Mouse (Mus musculus) midbrain, embryonic 16.5 days (tissue): Measurements from ENCODE around the gene Rgs6. TPM values are rescaled to one million over a fixed set of nuclear protein-coding genes. Genes with fewer than 3 reads are reported as not detected.

Experiments
- ATAC-seq: fragments of 200-750 bp; cut with Nextera tagmentation; 2 replicates; pipeline ENCODE4 v1.8.0; 2017; ENCODE audit warnings: moderate TSS enrichment
- H3K27ac ChIP-seq: fragments of 300-500 bp; sonication (generic); 2 replicates; pipeline ENCODE4 v1.5.1; 2014; ENCODE audit warnings: mild to moderate bottlenecking, low read length, mixed read lengths
- H3K27me3 ChIP-seq: fragments of 300-500 bp; sonication (generic); 2 replicates; pipeline ENCODE4 v1.6.1; 2014; ENCODE audit warnings: low read depth, low read length, mixed read lengths; ENCODE audit not compliant: control insufficient read depth, insufficient read depth
- H3K36me3 ChIP-seq: fragments of 300-500 bp; sonication (generic); 2 replicates; pipeline ENCODE4 v1.6.1; 2014; ENCODE audit warnings: mild to moderate bottlenecking, low read length, moderate library complexity, mixed read lengths; ENCODE audit not compliant: control insufficient read depth, insufficient read depth
- H3K4me1 ChIP-seq: fragments of 300-500 bp; sonication (generic); 2 replicates; pipeline ENCODE4 v1.6.1; 2014; ENCODE audit warnings: mild to moderate bottlenecking, low read length, mixed read lengths; ENCODE audit not compliant: control insufficient read depth, insufficient read depth
- H3K4me2 ChIP-seq: fragments of 300-500 bp; sonication (generic); 2 replicates; pipeline ENCODE4 v1.6.1; 2014; ENCODE audit warnings: mild to moderate bottlenecking, low read length, mixed read lengths
- H3K4me3 ChIP-seq: fragments of 300-500 bp; sonication (generic); 2 replicates; pipeline ENCODE4 v1.5.1; 2014; ENCODE audit warnings: low read depth, mild to moderate bottlenecking, low read length, moderate library complexity, mixed read lengths
- H3K9ac ChIP-seq: fragments of 300-500 bp; sonication (generic); 2 replicates; pipeline ENCODE4 v1.6.1; 2014; ENCODE audit warnings: low read depth, low read length, mixed read lengths
- H3K9me3 ChIP-seq: fragments of 300-500 bp; sonication (generic); replicated peaks from 2 replicates; pipeline ENCODE4 v1.6.1; 2014; ENCODE audit warnings: mild to moderate bottlenecking, low read length, mixed read lengths; ENCODE audit not compliant: control insufficient read depth, poor library complexity, severe bottlenecking
- WGBS: fragments of 180-500 bp; shearing (Covaris S2); extraction: QIAGEN DNeasy Blood & Tissue Kit; methylation state at CpG from one replicate; pipeline ENCODE4 v1.1.7; 2014; 5-methylcytosine and 5-hydroxymethylcytosine counted together
- polyA plus RNA-seq: library from polyadenylated mRNA; unstranded; fragments of >200 nt; fragmentation: Nextera tagmentation; extraction: Ambion mirVana; gene quantifications from 2 replicates; pipeline ENCODE4 v1.2.1, GENCODE M21; 2015

Gene Rgs6
- polyA plus RNA-seq, 1 experiment from 2014 or later = 17.9 TPM

- Histone ChIP-seq H3K36me3 (no peaks in the 10 kb centered on the region), H3K27me3 (no peaks in the 10 kb centered on the region), H3K9me3 (no peaks in the 10 kb centered on the region), H3K4me1 (no peaks in the 10 kb centered on the region), H3K4me2 (no peak overlapping the region), H3K27ac (no peak overlapping the region), H3K9ac (no peak overlapping the region), H3K4me3 (no peak overlapping the region)
- WGBS = 66% methylated on average over 2 of the region's 2 CpGs
- ATAC-seq = no peak
These were observed 126.2 kb downstream of the Rgs6 start for GRCm38 (mm10) chr12:82714284-82714683.

GRCm38 (mm10) chr12:82723017-82723540, 135.0 kb downstream of the Rgs6 start:
- 80% methylated on average over 8 of the region's 8 CpGs for WGBS

GRCm38 (mm10) chr12:82726255-82726654, 138.2 kb downstream of the Rgs6 start:
- 90% methylated on average over 4 of the region's 4 CpGs for WGBS
- H3K9ac ChIP-seq = no peak overlapping the region
- no peaks in the 10 kb centered on the region for H3K27me3 ChIP-seq
- no peak overlapping the region for H3K4me2 ChIP-seq
- ATAC-seq = no peak
- H3K4me3 ChIP-seq = no peak overlapping the region
- no peaks in the 10 kb centered on the region for H3K9me3 ChIP-seq
- H3K27ac ChIP-seq = no peak overlapping the region
- H3K36me3 ChIP-seq = no peaks in the 10 kb centered on the region
- no peaks in the 10 kb centered on the region; the same call in 1 of the 2 replicates for H3K4me1 ChIP-seq

More at GRCm38 (mm10) chr12:82723017-82723540, 135.0 kb downstream of the Rgs6 start:
- Histone ChIP-seq H3K4me1 (no peaks in the 10 kb centered on the region; the same call in 1 of the 2 replicates), H3K27me3 (no peaks in the 10 kb centered on the region), H3K4me3 (no peak overlapping the region), H3K36me3 (no peaks in the 10 kb centered on the region), H3K27ac (no peak overlapping the region), H3K9ac (no peak overlapping the region), H3K4me2 (no peak overlapping the region), H3K9me3 (no peaks in the 10 kb centered on the region)
- ATAC-seq = no peak

- Histone ChIP-seq H3K27me3 (no peaks in the 10 kb centered on the region), H3K27ac (no peak overlapping the region), H3K36me3 (no peaks in the 10 kb centered on the region), H3K4me1 (no peaks in the 10 kb centered on the region; the same call in 1 of the 2 replicates), H3K4me2 (no peak overlapping the region), H3K9ac (no peak overlapping the region), H3K9me3 (no peaks in the 10 kb centered on the region), H3K4me3 (no peak overlapping the region)
- ATAC-seq = no peak
- WGBS = 71% methylated on average over 7 of the region's 7 CpGs
These were observed 143.5 kb downstream of the Rgs6 start for GRCm38 (mm10) chr12:82731587-82731986.

GRCm38 (mm10) chr12:82742955-82743354, 154.9 kb downstream of the Rgs6 start:
- H3K27me3 ChIP-seq = no peaks in the 10 kb centered on the region
- H3K9ac ChIP-seq = no peak overlapping the region
- H3K4me2 ChIP-seq = no peak overlapping the region
- H3K4me1 ChIP-seq = no peaks in the 10 kb centered on the region; the same call in 1 of the 2 replicates
- no peaks in the 10 kb centered on the region for H3K36me3 ChIP-seq
- no peaks in the 10 kb centered on the region for H3K9me3 ChIP-seq
- no peak overlapping the region for H3K27ac ChIP-seq
- 81% methylated on average over 3 of the region's 3 CpGs for WGBS
- no peak overlapping the region for H3K4me3 ChIP-seq
- ATAC-seq = no peak

- Histone ChIP-seq H3K4me3 (no peak overlapping the region), H3K9ac (no peak overlapping the region), H3K36me3 (no peaks in the 10 kb centered on the region), H3K27ac (no peak overlapping the region), H3K9me3 (no peaks in the 10 kb centered on the region), H3K4me2 (no peak overlapping the region), H3K27me3 (no peaks in the 10 kb centered on the region), H3K4me1 (peaks cover 3% of the 10 kb centered on the region; the same call in 1 of the 2 replicates)
- 62% methylated on average over 3 of the region's 3 CpGs for WGBS
- no peak for ATAC-seq
These were observed 155.9 kb downstream of the Rgs6 start for GRCm38 (mm10) chr12:82744026-82744425.

- Histone ChIP-seq H3K27ac (no peak overlapping the region), H3K9me3 (no peaks in the 10 kb centered on the region), H3K27me3 (no peaks in the 10 kb centered on the region), H3K36me3 (no peaks in the 10 kb centered on the region), H3K9ac (no peak overlapping the region), H3K4me1 (peaks cover 9% of the 10 kb centered on the region), H3K4me3 (no peak overlapping the region), H3K4me2 (no peak overlapping the region)
- 48% methylated on average over 3 of the region's 3 CpGs for WGBS
- no peak for ATAC-seq
These were observed 156.7 kb downstream of the Rgs6 start for GRCm38 (mm10) chr12:82744826-82745225.

GRCm38 (mm10) chr12:82747099-82747498, 159.0 kb downstream of the Rgs6 start:
- H3K9ac ChIP-seq = no peak overlapping the region
- peaks cover 9% of the 10 kb centered on the region for H3K4me1 ChIP-seq
- ATAC-seq = no peak
- no peaks in the 10 kb centered on the region for H3K36me3 ChIP-seq
- no peak overlapping the region for H3K27ac ChIP-seq
- 94% methylated on average over 4 of the region's 4 CpGs for WGBS
- no peak overlapping the region for H3K4me3 ChIP-seq
- no peaks in the 10 kb centered on the region for H3K9me3 ChIP-seq
- H3K27me3 ChIP-seq = no peaks in the 10 kb centered on the region
- H3K4me2 ChIP-seq = no peak overlapping the region

- no peak overlapping the region for H3K27ac ChIP-seq
- H3K4me1 ChIP-seq = peaks cover 11% of the 10 kb centered on the region
- no peaks in the 10 kb centered on the region for H3K36me3 ChIP-seq
- H3K4me2 ChIP-seq = no peak overlapping the region
- ATAC-seq = no peak
- 79% methylated on average over 2 of the region's 2 CpGs for WGBS
- no peaks in the 10 kb centered on the region for H3K27me3 ChIP-seq
- H3K9ac ChIP-seq = no peak overlapping the region
- no peaks in the 10 kb centered on the region for H3K9me3 ChIP-seq
- H3K4me3 ChIP-seq = no peak overlapping the region
These were observed 163.8 kb downstream of the Rgs6 start for GRCm38 (mm10) chr12:82751846-82752245.
